Mouse (Mus musculus): ENCODE results near the gene Erbb2.

DNA sequence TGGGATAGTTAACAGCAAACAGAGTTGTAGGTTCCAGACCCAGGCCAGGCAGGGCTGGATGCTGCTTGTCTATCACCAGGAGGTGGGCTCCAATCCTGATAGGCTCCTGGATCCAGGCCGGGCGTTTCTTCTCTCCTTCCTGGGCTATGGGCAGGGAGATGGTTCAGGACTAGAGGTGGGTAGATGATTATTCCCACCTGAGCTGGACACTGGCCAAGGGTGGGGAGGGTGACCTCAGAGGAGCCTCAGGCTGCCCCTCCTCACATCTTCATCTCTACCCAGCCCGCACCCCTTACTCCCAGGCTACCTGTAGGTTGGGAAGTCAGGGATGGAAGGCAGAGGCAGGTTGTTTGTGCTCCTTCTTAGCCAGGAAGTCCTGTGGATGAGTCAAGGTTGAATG lies 37.1 kb downstream of the Erbb2 start:
- TF ChIP-seq POLR2A (IDR thresholded peaks at IDR 0.05; ENCODE audit: extremely low read depth, insufficient read depth, low read length) (no peak), CTCF (IDR thresholded peaks at IDR 0.05; ENCODE audit: low read depth, low read length) (no peak)

Measured in liver, adult 2 months (tissue).